Mouse (Mus musculus) testis, adult 2 months (tissue): ENCODE results near the gene Gm28038.

Experiments
- CTCF ChIP-seq: fragments of 200-500 bp; IDR thresholded peaks from 2 replicates; pipeline ENCODE4 v1.5.1; 2012; ENCODE audit warnings: low read depth, mild to moderate bottlenecking, inconsistent platforms, low read length, moderate library complexity; ENCODE audit not compliant: control insufficient read depth, insufficient read depth, insufficient replicate concordance
- POLR2A ChIP-seq: fragments of 200-500 bp; IDR thresholded peaks from 2 replicates; pipeline ENCODE4 v1.6.1; 2012; ENCODE audit warnings: low read depth, mild to moderate bottlenecking, inconsistent platforms, low read length, moderate library complexity; ENCODE audit not compliant: control insufficient read depth

- TF ChIP-seq CTCF (no peak), POLR2A (no peak)
Observed at GRCm38 (mm10) chr2:30247681-30248080, 33.2 kb upstream of the Gm28038 start.
